Mouse (Mus musculus): ENCODE data around the gene Cd302.

GRCm38 (mm10) chr2:60288606-60289005 lies 4.3 kb upstream of the Cd302 start:
- TF ChIP-seq CTCF (IDR thresholded peaks at IDR 0.05; ENCODE audit: borderline replicate concordance, extremely low read depth, insufficient read depth, insufficient read length) (no peak), POLR2A (IDR thresholded peaks at IDR 0.05; ENCODE audit: borderline replicate concordance, extremely low read depth, insufficient read depth, insufficient read length, poor library complexity, severe bottlenecking) (no peak)
